Mouse (Mus musculus): ENCODE results near the gene Vwa7. TPM values are rescaled to one million over a fixed set of nuclear protein-coding genes. Genes with fewer than 3 reads are reported as not detected.
"Not testable (repeated sequence)": the region's sequence is repeated elsewhere in the genome, so short reads cannot be mapped to it uniquely, and the experiment has no call there.

Vwa7 gene
- polyA plus RNA-seq, 1 experiment = 0.05 TPM

DNA sequence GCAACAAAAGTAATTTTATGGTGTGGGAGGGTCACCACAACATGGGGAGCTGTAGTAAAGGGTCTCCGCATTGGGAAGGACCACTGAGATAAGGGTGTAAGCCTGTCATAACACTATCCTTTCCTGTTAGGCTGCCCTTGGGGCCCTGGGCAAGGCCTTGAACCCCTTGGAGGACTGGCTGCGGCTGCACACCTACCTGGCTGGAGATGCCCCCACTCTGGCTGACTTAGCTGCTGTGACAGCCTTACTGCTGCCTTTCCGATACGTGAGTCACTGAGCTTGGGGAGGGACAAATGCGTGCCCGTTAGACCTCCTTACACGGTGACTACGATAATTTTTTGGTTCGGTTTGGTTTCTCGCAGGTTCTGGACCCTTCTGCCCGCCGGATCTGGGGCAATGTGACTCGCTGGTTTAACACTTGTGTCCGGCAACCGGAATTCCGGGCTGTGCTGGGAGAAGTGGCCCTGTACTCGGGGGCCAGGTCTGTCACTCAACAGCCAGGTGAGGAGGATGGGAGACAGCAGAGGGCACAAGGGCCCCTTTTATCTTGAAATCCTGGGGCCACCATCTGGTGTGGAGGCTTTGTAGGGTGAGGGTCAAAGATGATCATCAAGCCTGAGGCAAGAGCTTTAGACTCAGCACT lies 12.2 kb upstream of the Vwa7 start:
- Histone ChIP-seq H3K36me3 (ENCODE audit: control insufficient read depth, insufficient read depth) (peaks cover 37% of the 10 kb centered on the region), H3ac (ENCODE audit: control insufficient read depth, insufficient read length) (no peak overlapping the region), H3K27me3 (ENCODE audit: control insufficient read depth, insufficient read depth, insufficient read length) (no peaks in the 10 kb centered on the region), H3K4me3 (peak overlapping the region; percentile 98), H3K4me2 (ENCODE audit: low read depth) (no peak overlapping the region), H3K79me2 (ENCODE audit: control insufficient read depth, insufficient read depth) (peaks cover 59% of the 10 kb centered on the region)
- TF ChIP-seq TCF3 (IDR thresholded peaks at IDR 0.05; ENCODE audit: insufficient read length, low read depth) (no peak), POLR2AphosphoS2 (IDR thresholded peaks at IDR 0.05; ENCODE audit: insufficient read length, low read depth) (no peak)

DNA sequence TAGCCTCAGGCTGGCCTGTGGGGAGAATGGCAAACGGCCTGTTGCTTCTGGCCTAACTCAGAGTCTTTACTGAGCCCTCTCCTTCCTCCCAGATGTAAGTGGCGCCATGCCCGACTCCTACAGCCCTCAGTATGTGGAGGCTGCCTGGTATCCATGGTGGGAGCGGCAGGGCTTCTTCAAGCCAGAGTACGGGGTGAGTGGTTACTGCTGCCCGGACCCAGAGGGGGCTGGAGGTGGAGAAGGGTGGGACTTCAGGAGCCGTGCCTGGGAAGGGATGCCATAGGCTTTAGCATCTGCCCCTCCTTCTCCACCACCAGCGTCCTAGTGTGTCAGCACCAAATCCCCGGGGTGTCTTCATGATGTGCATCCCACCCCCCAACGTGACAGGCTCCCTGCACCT lies 11.2 kb upstream of the Vwa7 start:
- H3K79me2 ChIP-seq (ENCODE audit: control insufficient read depth, insufficient read depth) = peaks cover 50% of the 10 kb centered on the region

DNA sequence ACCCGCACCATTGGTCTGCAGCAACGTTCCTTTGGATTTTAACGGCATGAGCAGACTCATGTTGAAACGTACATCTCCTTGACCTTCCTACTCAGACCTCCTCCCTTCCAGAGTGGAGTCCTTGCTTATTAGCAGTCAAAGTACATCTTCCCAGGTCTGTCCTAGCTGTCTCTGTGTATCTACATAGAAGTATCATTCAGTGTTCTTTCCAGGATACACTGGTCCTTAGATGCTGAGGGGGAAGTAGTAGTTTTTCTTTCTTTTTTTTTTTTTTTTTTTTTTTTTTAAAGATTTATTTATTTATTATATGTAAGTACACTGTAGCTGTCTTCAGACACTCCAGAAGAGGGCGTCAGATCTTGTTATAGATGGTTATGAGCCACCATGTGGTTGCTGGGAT lies 10.5 kb upstream of the Vwa7 start:
- Histone ChIP-seq H3K79me2 (ENCODE audit: control insufficient read depth, insufficient read depth) (peaks cover 50% of the 10 kb centered on the region), H3K36me3 (ENCODE audit: control insufficient read depth, insufficient read depth) (peaks cover 45% of the 10 kb centered on the region)
- H3K27me3 ChIP-seq (ENCODE audit: control insufficient read depth, insufficient read depth, insufficient read length); H3K4me2 ChIP-seq (ENCODE audit: low read depth); H3K4me3 ChIP-seq; H3ac ChIP-seq (ENCODE audit: control insufficient read depth, insufficient read length): not testable (repeated sequence)

More for the DNA sequence above, 11.2 kb upstream of the Vwa7 start:
- H3K4me3 ChIP-seq = no peak overlapping the region
- H3ac ChIP-seq (ENCODE audit: control insufficient read depth, insufficient read length) = no peak overlapping the region
- no peak for TF ChIP-seq MYOD1 (IDR thresholded peaks at IDR 0.05; ENCODE audit: control insufficient read depth in 1 of 3, insufficient read length in 2 of 3, low read depth in 2 of 3)
- no peak for TF ChIP-seq TCF3 (IDR thresholded peaks at IDR 0.05; ENCODE audit: insufficient read length, low read depth)
- TF ChIP-seq CEBPB (IDR thresholded peaks at IDR 0.05; ENCODE audit: insufficient read depth, poor library complexity, severe bottlenecking) = no peak
- no peak for TF ChIP-seq TCF12 (IDR thresholded peaks at IDR 0.05; ENCODE audit: insufficient read depth, poor library complexity, severe bottlenecking)
- no peak for TF ChIP-seq E2F4 (IDR thresholded peaks at IDR 0.05; ENCODE audit: insufficient read depth)
- TF ChIP-seq MAX (IDR thresholded peaks at IDR 0.05; ENCODE audit: low read depth) = no peak
- no peak for TF ChIP-seq POLR2A (IDR thresholded peaks at IDR 0.05; ENCODE audit: insufficient read length, low read depth)
- no peak for TF ChIP-seq SRF (IDR thresholded peaks at IDR 0.05; ENCODE audit: control insufficient read depth, insufficient read length, low read depth)
- no peak for TF ChIP-seq MYOG (IDR thresholded peaks at IDR 0.05; ENCODE audit: control insufficient read depth in 1 of 3, insufficient read depth in 1 of 3, insufficient read length in 2 of 3, low read depth in 2 of 3)
- no peak for TF ChIP-seq REST (IDR thresholded peaks at IDR 0.05; ENCODE audit: insufficient read depth, insufficient read length)
- TF ChIP-seq USF1 (IDR thresholded peaks at IDR 0.05; ENCODE audit: low read depth) = no peak
- no peak for TF ChIP-seq POLR2AphosphoS2 (IDR thresholded peaks at IDR 0.05; ENCODE audit: insufficient read length, low read depth)
- peaks cover 42% of the 10 kb centered on the region for H3K36me3 ChIP-seq (ENCODE audit: control insufficient read depth, insufficient read depth)
- H3K27me3 ChIP-seq (ENCODE audit: control insufficient read depth, insufficient read depth, insufficient read length) = no peaks in the 10 kb centered on the region
- H3K4me2 ChIP-seq (ENCODE audit: low read depth) = no peak overlapping the region

DNA sequence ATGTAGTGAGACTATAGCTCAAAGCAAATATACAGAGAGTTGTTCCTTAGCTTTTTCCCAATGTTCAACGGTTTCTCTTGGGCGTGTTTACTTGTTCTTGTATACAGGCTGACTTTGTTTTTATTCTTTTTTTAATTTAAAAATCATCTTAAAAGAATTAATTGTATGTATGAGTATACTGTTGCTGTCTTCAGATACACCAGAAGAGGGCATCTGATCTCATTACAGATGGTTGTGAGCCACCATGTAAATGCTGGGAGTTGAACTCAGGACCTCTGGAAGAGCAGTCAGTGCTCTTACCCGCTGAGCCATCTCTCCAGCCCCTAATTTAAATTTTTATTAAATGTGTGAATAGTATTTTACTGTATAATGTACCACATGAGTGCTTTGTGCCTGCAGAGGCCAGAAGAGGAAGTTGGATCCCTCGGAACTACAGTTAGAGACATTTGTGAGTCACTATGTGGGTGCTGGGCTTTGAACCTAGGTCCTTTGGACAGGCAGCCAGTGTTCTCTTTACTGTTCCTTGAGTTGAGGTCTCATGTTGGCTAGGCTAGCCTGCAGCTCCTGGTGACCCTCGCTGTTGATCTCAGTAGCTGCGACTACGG lies 8.9 kb upstream of the Vwa7 start:
- H3K4me3 ChIP-seq = no peak overlapping the region
- no peaks in the 10 kb centered on the region for H3K27me3 ChIP-seq (ENCODE audit: control insufficient read depth, insufficient read depth, insufficient read length)
- H3K36me3 ChIP-seq (ENCODE audit: control insufficient read depth, insufficient read depth) = peaks cover 49% of the 10 kb centered on the region
- TF ChIP-seq SRF (IDR thresholded peaks at IDR 0.05; ENCODE audit: control insufficient read depth, insufficient read length, low read depth) (no peak), REST (IDR thresholded peaks at IDR 0.05; ENCODE audit: insufficient read depth, insufficient read length) (no peak), MYOG (IDR thresholded peaks at IDR 0.05; ENCODE audit: control insufficient read depth in 1 of 3, insufficient read depth in 1 of 3, insufficient read length in 2 of 3, low read depth in 2 of 3) (no peak), MYOD1 (IDR thresholded peaks at IDR 0.05; ENCODE audit: control insufficient read depth in 1 of 3, insufficient read length in 2 of 3, low read depth in 2 of 3) (no peak), TCF12 (IDR thresholded peaks at IDR 0.05; ENCODE audit: insufficient read depth, poor library complexity, severe bottlenecking) (no peak), POLR2A (IDR thresholded peaks at IDR 0.05; ENCODE audit: insufficient read length, low read depth) (no peak), POLR2AphosphoS2 (IDR thresholded peaks at IDR 0.05; ENCODE audit: insufficient read length, low read depth) (no peak), MAX (IDR thresholded peaks at IDR 0.05; ENCODE audit: low read depth) (no peak), CEBPB (IDR thresholded peaks at IDR 0.05; ENCODE audit: insufficient read depth, poor library complexity, severe bottlenecking) (no peak)
- H3ac ChIP-seq (ENCODE audit: control insufficient read depth, insufficient read length) = no peak overlapping the region
- peaks cover 36% of the 10 kb centered on the region for H3K79me2 ChIP-seq (ENCODE audit: control insufficient read depth, insufficient read depth)
- no peak overlapping the region for H3K4me2 ChIP-seq (ENCODE audit: low read depth)

DNA sequence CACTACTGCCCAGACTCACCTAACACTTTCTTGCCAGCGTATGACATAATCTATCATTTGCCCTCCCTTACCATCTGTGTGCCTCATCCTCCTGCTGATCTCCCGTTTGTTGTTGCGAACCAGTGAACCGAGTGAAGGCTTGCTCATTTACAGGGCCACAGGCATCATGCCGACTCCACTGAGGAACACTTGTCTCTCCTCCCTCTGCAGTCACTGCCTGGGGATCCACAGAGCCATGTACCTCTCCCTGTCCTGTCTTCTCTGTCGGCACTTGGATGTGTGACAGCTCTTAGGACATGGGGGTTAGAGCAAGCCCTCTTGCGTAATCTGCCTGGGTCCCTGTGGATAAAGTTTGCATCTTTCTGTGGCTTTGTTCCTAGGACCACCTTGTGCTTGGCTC lies 6.8 kb upstream of the Vwa7 start:
- Histone ChIP-seq H3K79me2 (ENCODE audit: control insufficient read depth, insufficient read depth) (peaks cover 15% of the 10 kb centered on the region), H3ac (ENCODE audit: control insufficient read depth, insufficient read length) (no peak overlapping the region), H3K36me3 (ENCODE audit: control insufficient read depth, insufficient read depth) (peaks cover 55% of the 10 kb centered on the region), H3K27me3 (ENCODE audit: control insufficient read depth, insufficient read depth, insufficient read length) (no peaks in the 10 kb centered on the region), H3K4me3 (no peak overlapping the region), H3K4me2 (ENCODE audit: low read depth) (no peak overlapping the region)
- TF ChIP-seq POLR2AphosphoS2 (IDR thresholded peaks at IDR 0.05; ENCODE audit: insufficient read length, low read depth) (no peak), MYOG (IDR thresholded peaks at IDR 0.05; ENCODE audit: control insufficient read depth in 1 of 3, insufficient read depth in 1 of 3, insufficient read length in 2 of 3, low read depth in 2 of 3) (no peak), REST (IDR thresholded peaks at IDR 0.05; ENCODE audit: insufficient read depth, insufficient read length) (no peak), TCF12 (IDR thresholded peaks at IDR 0.05; ENCODE audit: insufficient read depth, poor library complexity, severe bottlenecking) (no peak), USF1 (IDR thresholded peaks at IDR 0.05; ENCODE audit: low read depth) (no peak), TCF3 (IDR thresholded peaks at IDR 0.05; ENCODE audit: insufficient read length, low read depth) (no peak), SRF (IDR thresholded peaks at IDR 0.05; ENCODE audit: control insufficient read depth, insufficient read length, low read depth) (no peak), MAX (IDR thresholded peaks at IDR 0.05; ENCODE audit: low read depth) (no peak), POLR2A (IDR thresholded peaks at IDR 0.05; ENCODE audit: insufficient read length, low read depth) (no peak), CEBPB (IDR thresholded peaks at IDR 0.05; ENCODE audit: insufficient read depth, poor library complexity, severe bottlenecking) (no peak), MYOD1 (IDR thresholded peaks at IDR 0.05; ENCODE audit: control insufficient read depth in 1 of 3, insufficient read length in 2 of 3, low read depth in 2 of 3) (no peak), E2F4 (IDR thresholded peaks at IDR 0.05; ENCODE audit: insufficient read depth) (no peak)

Measured in myocyte (in vitro differentiated cells).